Comparison of ENCODE assay signal across 22 mouse cellular contexts in genomic region chr12:118255292-118255782, GRCm38 (mm10). TPM values are rescaled to one million over a fixed set of nuclear protein-coding genes. Genes with fewer than 3 reads are reported as not detected.
DNase-seq lines count a peak whose midpoint lies in the region; ATAC-seq and TF ChIP-seq lines count a peak whose summit lies in the region.
"Had no signal": no experiment of that assay in that cellular context is flagged by ENCODE, and none has a peak within 500 bp of the region (broad histone marks: within the 10 kb centered on the region; RNA-seq: fewer than 3 reads in every experiment).

No protein-coding gene starts in this region.

- H3K4me3 ChIP-seq in lung, postnatal 0 days (ENCODE audit: low read depth, low read length): no peak overlapping the region
- no peak overlapping the region for H3K4me3 ChIP-seq in hindbrain, postnatal 0 days (ENCODE audit: low read length)
- H3K4me3 ChIP-seq: embryonic facial prominence, embryonic 12.5 days; erythroblast, embryonic 14.5 days; forebrain, embryonic 15.5 days; heart, embryonic 10.5 days; hindbrain, embryonic 12.5 days; limb, embryonic 15.5 days; liver, embryonic 15.5 days; midbrain, embryonic 10.5 days had no signal

- H3K4me2 ChIP-seq in lung, postnatal 0 days (replicated peaks; ENCODE audit: low read depth, low read length): no peak overlapping the region
- no peak overlapping the region for H3K4me2 ChIP-seq in hindbrain, postnatal 0 days (ENCODE audit: low read depth, low read length)
- H3K4me2 ChIP-seq: embryonic facial prominence, embryonic 12.5 days; forebrain, embryonic 15.5 days; hindbrain, embryonic 12.5 days; limb, embryonic 15.5 days; liver, embryonic 15.5 days had no signal

- 0 out of 2 replicates have a peak, but pooled peaks have one; percentile 33 for ATAC-seq in lung, postnatal 0 days
- ATAC-seq in inflammation-experienced regulatory T-cells, adult 6 months: peak; percentile 28
- no peak for ATAC-seq in hindbrain, postnatal 0 days
- ATAC-seq: forebrain, embryonic 15.5 days had no signal

- no peak for TF ChIP-seq CTCF in lung, postnatal 0 days (IDR thresholded peaks at IDR 0.05)
- TF ChIP-seq CTCF in hindbrain, postnatal 0 days (IDR thresholded peaks at IDR 0.05; ENCODE audit: low read depth): no peak

- no peaks in the 10 kb centered on the region; the same call in 1 of the 2 replicates for H3K36me3 ChIP-seq in lung, postnatal 0 days (ENCODE audit: insufficient read depth, low read length)
- H3K36me3 ChIP-seq in hindbrain, postnatal 0 days (ENCODE audit: insufficient read depth, low read length): no peaks in the 10 kb centered on the region
- H3K36me3 ChIP-seq: embryonic facial prominence, embryonic 12.5 days; limb, embryonic 15.5 days had no signal

- no peaks in the 10 kb centered on the region for H3K27me3 ChIP-seq in lung, postnatal 0 days (replicated peaks; ENCODE audit: insufficient read depth, low read length)
- H3K27me3 ChIP-seq in hindbrain, postnatal 0 days (ENCODE audit: insufficient read depth, low read length): no peaks in the 10 kb centered on the region
- H3K27me3 ChIP-seq: embryonic facial prominence, embryonic 12.5 days; forebrain, embryonic 15.5 days; hindbrain, embryonic 12.5 days; limb, embryonic 15.5 days; liver, embryonic 15.5 days had no signal

- H3K27ac ChIP-seq in lung, postnatal 0 days (ENCODE audit: low read length): no peak overlapping the region
- H3K27ac ChIP-seq in hindbrain, postnatal 0 days: no peak overlapping the region
- H3K27ac ChIP-seq: embryonic facial prominence, embryonic 12.5 days; forebrain, embryonic 15.5 days; heart, embryonic 10.5 days; hindbrain, embryonic 12.5 days; limb, embryonic 15.5 days; liver, embryonic 15.5 days; midbrain, embryonic 10.5 days; stomach, postnatal 0 days had no signal

- no peaks in the 10 kb centered on the region for H3K9me3 ChIP-seq in lung, postnatal 0 days (ENCODE audit: low read length)
- H3K9me3 ChIP-seq in hindbrain, postnatal 0 days (ENCODE audit: low read length): no peaks in the 10 kb centered on the region
- H3K9me3 ChIP-seq: embryonic facial prominence, embryonic 12.5 days; forebrain, embryonic 15.5 days; heart, embryonic 10.5 days; hindbrain, embryonic 12.5 days; limb, embryonic 15.5 days; liver, embryonic 15.5 days; midbrain, embryonic 10.5 days had no signal

- no peaks in the 10 kb centered on the region for H3K4me1 ChIP-seq in lung, postnatal 0 days (ENCODE audit: insufficient read depth, low read depth, low read length)
- no peaks in the 10 kb centered on the region for H3K4me1 ChIP-seq in hindbrain, postnatal 0 days (ENCODE audit: insufficient read depth, low read length)
- H3K4me1 ChIP-seq: embryonic facial prominence, embryonic 12.5 days; forebrain, embryonic 15.5 days; heart, embryonic 10.5 days; hindbrain, embryonic 12.5 days; limb, embryonic 15.5 days; liver, embryonic 15.5 days; midbrain, embryonic 10.5 days had no signal

- DNase-seq in embryo, embryonic 11.5 days (ENCODE audit: low read depth, low spot score): peak; percentile 1
- no peak for DNase-seq in embryo, embryonic 9.5 days (ENCODE audit: extremely low spot score)
- peak; percentile 14 for DNase-seq in lung, postnatal 0 days (ENCODE audit: low spot score)
- no peak for DNase-seq in lung, adult 18-20 months
- no peak for DNase-seq in hindbrain, postnatal 0 days (ENCODE audit: low spot score)
- no peak for DNase-seq in spleen, postnatal 36 days (ENCODE audit: low spot score in 2 of 2)
- DNase-seq in gastrocnemius, postnatal 4 days (ENCODE audit: low spot score in 2 of 2): no peak
- DNase-seq: cerebellum, adult 2 months; cerebellum, postnatal 36 days; lung, postnatal 14 days; thymus, postnatal 14 days had no signal

- no peak for TF ChIP-seq EP300 in lung, postnatal 0 days (IDR thresholded peaks at IDR 0.05)

- WGBS in lung, postnatal 0 days: 20% methylated on average over 1 of the region's 1 CpGs
- 84% methylated on average over 1 of the region's 1 CpGs for WGBS in hindbrain, postnatal 0 days

- no peak overlapping the region for H3K9ac ChIP-seq in lung, postnatal 0 days (replicated peaks; ENCODE audit: low read depth)
- H3K9ac ChIP-seq in hindbrain, postnatal 0 days (replicated peaks; ENCODE audit: low read length): no peak overlapping the region
- H3K9ac ChIP-seq: embryonic facial prominence, embryonic 12.5 days; forebrain, embryonic 15.5 days; hindbrain, embryonic 12.5 days; limb, embryonic 15.5 days; liver, embryonic 15.5 days had no signal

RNA-seq across cellular contexts. Expression of gene Sp4, which starts 45.9 kb away (rescaled TPM):
- polyA plus RNA-seq in lung, postnatal 0 days (2015; fragmentation: Nextera tagmentation; extraction: Ambion mirVana): 5.6 and 6.5 TPM in 2 replicates
- polyA plus RNA-seq in inflammation-experienced regulatory T-cells, adult 6 months (2017; shearing (Covaris generic)): 10 to 100 TPM; 18.0 to 24.1 (median 20.7) TPM
- 41.2 and 47.0 TPM in 2 replicates for total RNA-seq in hindbrain, postnatal 0 days (2014; rRNA removed)
- 13.1 and 15.8 TPM in 2 replicates for polyA plus RNA-seq in hindbrain, postnatal 0 days (2015; fragmentation: Nextera tagmentation; extraction: Ambion mirVana)
- 10 to 100 TPM; 13.1 to 15.1 TPM for total RNA-seq in gastrocnemius, postnatal 4 days (2021)

RNA-seq across cellular contexts. Expression of gene Dnah11, which starts 56.5 kb away (rescaled TPM):
- polyA plus RNA-seq in lung, postnatal 0 days (2015; fragmentation: Nextera tagmentation; extraction: Ambion mirVana): 0.51 and 1.3 TPM in 2 replicates
- under 1 TPM; 0.06 to 0.28 (median 0.20) TPM for polyA plus RNA-seq in inflammation-experienced regulatory T-cells, adult 6 months (2017; shearing (Covaris generic))
- total RNA-seq in hindbrain, postnatal 0 days (2014; rRNA removed): 1.5 and 1.7 TPM in 2 replicates
- 0.09 and 0.71 TPM in 2 replicates for polyA plus RNA-seq in hindbrain, postnatal 0 days (2015; fragmentation: Nextera tagmentation; extraction: Ambion mirVana)
- under 1 TPM; 0.03 to 0.29 TPM for total RNA-seq in gastrocnemius, postnatal 4 days (2021)
- polyA plus RNA-seq: erythroblast, embryonic 14.5 days; heart, postnatal 0 days had no signal

Comparison
In these comparisons a context has a peak if more than half of its experiments do, and no peak if none do; other contexts are left out.
1. DNase-seq: peak in embryo, embryonic 11.5 days (single experiment) and lung, postnatal 0 days (single experiment); none in embryo, embryonic 9.5 days (single experiment), lung, adult 18-20 months (0 of 2), hindbrain, postnatal 0 days (single experiment), spleen, postnatal 36 days (0 of 2) and gastrocnemius, postnatal 4 days (0 of 2).